Mouse (Mus musculus): Measurements from ENCODE around the gene Arhgef10l. TPM values are rescaled to one million over a fixed set of nuclear protein-coding genes. Genes with fewer than 3 reads are reported as not detected.

Arhgef10l gene
- total and polyA plus RNA-seq, 3 experiments, result 10.2 to 26.0 TPM; not detected in 1

DNA sequence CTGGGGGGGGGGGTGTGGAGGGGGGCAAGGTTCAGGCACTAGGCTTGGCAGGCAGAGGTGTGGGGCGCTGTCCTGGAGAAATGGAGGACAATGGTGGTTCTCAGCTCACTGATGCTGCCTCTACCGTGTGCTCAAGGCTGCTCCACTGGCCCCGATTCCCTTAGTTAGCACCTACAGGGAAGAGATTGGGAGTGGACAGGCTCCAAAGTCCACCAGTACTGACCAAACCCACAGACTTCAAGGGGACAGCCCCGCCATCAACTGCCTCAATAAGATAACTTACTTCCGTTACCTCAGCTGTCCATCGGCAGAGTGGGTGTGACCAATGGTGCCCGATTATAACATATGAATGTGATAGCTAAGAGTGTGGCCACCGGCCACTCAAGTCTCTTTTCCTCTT is 61.3 kb downstream of the Arhgef10l start:
- DNase-seq (ENCODE audit: low read depth, low spot score), result no peak
- no peak overlapping the region for H3K4me3 ChIP-seq (ENCODE audit: control insufficient read depth in 1 of 2, insufficient read depth in 1 of 2, low read depth in 2 of 2, low read length in 2 of 2)
- TF ChIP-seq HCFC1 (IDR thresholded peaks at IDR 0.05; ENCODE audit: low read depth, low read length) (no peak), ZMIZ1 (IDR thresholded peaks at IDR 0.05; ENCODE audit: low read depth, low read length) (no peak), ETS1 (IDR thresholded peaks at IDR 0.05; ENCODE audit: low read depth, low read length) (no peak), NRF1 (IDR thresholded peaks at IDR 0.05; ENCODE audit: insufficient read depth, low read depth, low read length, poor library complexity, severe bottlenecking) (no peak), CTCF (IDR thresholded peaks at IDR 0.05 in 2 of 3, conservative IDR thresholded peaks at IDR 0.05 in 1 of 3; ENCODE audit: control insufficient read depth in 1 of 3, insufficient read depth in 1 of 3, low read depth in 2 of 3, low read length in 3 of 3, poor library complexity in 1 of 3, severe bottlenecking in 1 of 3) (no peak), GABPA (IDR thresholded peaks at IDR 0.05; ENCODE audit: low read depth, low read length) (no peak), ZC3H11A (IDR thresholded peaks at IDR 0.05; ENCODE audit: low read depth, low read length) (no peak), E2F4 (IDR thresholded peaks at IDR 0.05; ENCODE audit: borderline replicate concordance, low read depth, low read length) (no peak), ZKSCAN1 (IDR thresholded peaks at IDR 0.05; ENCODE audit: low read depth, low read length) (no peak), NELFE (IDR thresholded peaks at IDR 0.05; ENCODE audit: low read depth, low read length) (no peak)
- H3K36me3 ChIP-seq (ENCODE audit: control insufficient read depth in 1 of 2, insufficient read depth in 2 of 2, low read length in 2 of 2), result no peaks in the 10 kb centered on the region
- no peaks in the 10 kb centered on the region for H3K27me3 ChIP-seq (ENCODE audit: control insufficient read depth in 1 of 2, insufficient read depth in 2 of 2, low read length in 2 of 2)
- H3K79me2 ChIP-seq (ENCODE audit: control insufficient read depth, insufficient read depth, low read length, poor library complexity), result no peaks in the 10 kb centered on the region
- H3K27ac ChIP-seq (ENCODE audit: control insufficient read depth, low read depth, low read length), result no peak overlapping the region
- no peaks in the 10 kb centered on the region for H3K9me3 ChIP-seq (replicated peaks; ENCODE audit: insufficient read depth, low read length)
- H3K4me1 ChIP-seq (ENCODE audit: control insufficient read depth in 1 of 2, insufficient read depth in 2 of 2, low read length in 2 of 2), result no peaks in the 10 kb centered on the region
- no peak overlapping the region for H3K9ac ChIP-seq (ENCODE audit: control insufficient read depth, low read depth, low read length, poor library complexity, severe bottlenecking)

DNA sequence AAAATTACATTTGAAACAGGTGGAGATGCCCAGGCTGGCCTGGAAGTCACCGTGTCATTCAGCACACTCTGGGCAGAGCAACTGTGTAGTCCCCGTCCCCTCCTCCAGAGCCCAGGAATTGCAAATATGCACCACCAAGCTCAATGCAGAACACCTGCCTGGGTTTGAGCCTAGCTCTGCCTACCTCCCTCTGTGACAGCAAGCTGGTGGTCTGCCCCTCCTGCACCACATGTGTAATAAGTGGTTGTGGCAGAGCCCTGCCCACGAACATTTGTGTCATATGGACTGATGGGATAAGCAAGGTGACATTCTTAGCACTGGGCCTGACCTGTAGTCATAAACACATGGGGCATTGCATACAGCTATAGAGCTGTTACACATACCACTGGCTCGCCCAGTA is 63.8 kb downstream of the Arhgef10l start:
- Histone ChIP-seq H3K4me3 (ENCODE audit: control insufficient read depth in 1 of 2, insufficient read depth in 1 of 2, low read depth in 2 of 2, low read length in 2 of 2) (no peak overlapping the region), H3K9ac (ENCODE audit: control insufficient read depth, low read depth, low read length, poor library complexity, severe bottlenecking) (no peak overlapping the region), H3K27me3 (ENCODE audit: control insufficient read depth in 1 of 2, insufficient read depth in 2 of 2, low read length in 2 of 2) (no peaks in the 10 kb centered on the region), H3K79me2 (ENCODE audit: control insufficient read depth, insufficient read depth, low read length, poor library complexity) (no peaks in the 10 kb centered on the region), H3K4me1 (ENCODE audit: control insufficient read depth in 1 of 2, insufficient read depth in 2 of 2, low read length in 2 of 2) (no peaks in the 10 kb centered on the region), H3K27ac (ENCODE audit: control insufficient read depth, low read depth, low read length) (no peak overlapping the region), H3K9me3 (replicated peaks; ENCODE audit: insufficient read depth, low read length) (no peaks in the 10 kb centered on the region), H3K36me3 (ENCODE audit: control insufficient read depth in 1 of 2, insufficient read depth in 2 of 2, low read length in 2 of 2) (no peaks in the 10 kb centered on the region)
- TF ChIP-seq TCF12 (IDR thresholded peaks at IDR 0.05; ENCODE audit: low read depth, low read length), result no peak
- no peak for TF ChIP-seq CTCF (IDR thresholded peaks at IDR 0.05 in 2 of 3, conservative IDR thresholded peaks at IDR 0.05 in 1 of 3; ENCODE audit: control insufficient read depth in 1 of 3, insufficient read depth in 1 of 3, low read depth in 2 of 3, low read length in 3 of 3, poor library complexity in 1 of 3, severe bottlenecking in 1 of 3)
- TF ChIP-seq E2F4 (IDR thresholded peaks at IDR 0.05; ENCODE audit: borderline replicate concordance, low read depth, low read length), result no peak
- TF ChIP-seq CHD2 (IDR thresholded peaks at IDR 0.05; ENCODE audit: low read length), result no peak
- TF ChIP-seq MXI1 (IDR thresholded peaks at IDR 0.05; ENCODE audit: low read depth, low read length), result no peak
- TF ChIP-seq CHD1 (IDR thresholded peaks at IDR 0.05; ENCODE audit: low read depth, low read length), result no peak
- no peak for TF ChIP-seq POLR2AphosphoS2 (IDR thresholded peaks at IDR 0.05; ENCODE audit: low read length)
- no peak for TF ChIP-seq MEF2A (IDR thresholded peaks at IDR 0.05; ENCODE audit: extremely low read depth, insufficient replicate concordance, low read depth, low read length, poor library complexity, severe bottlenecking)
- TF ChIP-seq USF2 (IDR thresholded peaks at IDR 0.05; ENCODE audit: borderline replicate concordance in 1 of 2, insufficient read depth in 1 of 2, low read depth in 1 of 2, low read length in 2 of 2), result no peak
- no peak for TF ChIP-seq POLR2AphosphoS5 (IDR thresholded peaks at IDR 0.05; ENCODE audit: borderline replicate concordance, low read depth, low read length)
- no peak for TF ChIP-seq MAFK (IDR thresholded peaks at IDR 0.05; ENCODE audit: borderline replicate concordance, low read depth, low read length)
- TF ChIP-seq GABPA (IDR thresholded peaks at IDR 0.05; ENCODE audit: low read depth, low read length), result no peak
- TF ChIP-seq RAD21 (IDR thresholded peaks at IDR 0.05; ENCODE audit: low read depth, low read length), result no peak
- TF ChIP-seq ELF1 (IDR thresholded peaks at IDR 0.05; ENCODE audit: low read depth, low read length), result no peak
- DNase-seq (ENCODE audit: low read depth, low spot score), result no peak
